Mouse (Mus musculus): ENCODE measurements around the gene Ralgps1.

DNA sequence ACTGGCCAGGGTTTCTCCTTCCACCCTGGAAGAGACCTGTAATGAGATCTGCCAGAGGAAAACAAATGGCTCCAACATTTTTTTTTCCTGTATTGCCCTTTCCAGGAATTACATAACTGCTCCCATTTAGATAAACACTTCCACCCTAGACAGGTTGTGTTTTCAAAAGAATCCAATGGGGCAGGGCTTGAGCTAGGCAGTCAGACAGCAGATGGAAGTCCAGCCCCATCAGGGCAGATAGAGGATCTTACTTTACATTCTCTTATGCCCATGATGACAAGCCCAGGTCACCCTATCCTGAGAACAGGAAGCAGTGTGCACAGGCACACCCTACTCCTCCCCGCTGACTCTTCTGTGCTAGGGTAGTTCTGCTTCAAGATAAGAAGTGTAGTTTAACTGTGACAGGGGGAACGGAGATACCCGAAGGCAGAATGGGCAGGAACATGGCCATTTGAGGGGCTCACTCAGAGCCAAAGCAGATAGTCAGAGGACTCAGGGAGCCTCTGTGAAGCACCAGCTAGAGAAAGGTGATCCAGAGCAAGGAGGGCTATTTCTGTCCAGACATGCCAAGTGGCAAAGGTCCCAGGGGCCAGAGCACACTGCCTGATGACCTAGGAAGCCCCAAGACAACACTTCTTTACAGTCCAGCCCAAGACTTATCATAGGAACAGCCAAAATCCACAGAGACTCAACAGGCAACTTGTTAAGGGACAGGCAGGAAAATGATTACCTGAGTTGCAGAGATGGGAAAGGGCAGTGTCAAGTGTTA, 114.3 kb downstream of the Ralgps1 start:
- TF ChIP-seq CTCF (IDR thresholded peaks at IDR 0.05; ENCODE audit: insufficient read depth, low read depth, low read length) (no peak), POLR2A (IDR thresholded peaks at IDR 0.05; ENCODE audit: insufficient read depth, low read depth, low read length) (no peak)
